Mouse (Mus musculus) heart, embryonic 11.5 days (tissue): ENCODE measurements at regions not wholly inside any gene's neighbourhood (a gene's known extent, or its start where the extent isn't known, plus 50 kb on each side); places are given as distances from the start of the nearest gene placed in this dataset.

Experiments used
- ATAC-seq: fragments of 200-750 bp; cut with Nextera tagmentation; replicated peaks from 2 replicates; pipeline ENCODE4 v1.8.0; 2017; ENCODE audit warnings: moderate library complexity; ENCODE audit not compliant: insufficient number of reproducible peaks, low FRiP score, low TSS enrichment
- H3K27ac ChIP-seq: fragments of 300-500 bp; sonication (generic); 2 replicates; pipeline ENCODE4 v1.5.1; 2014; ENCODE audit warnings: mild to moderate bottlenecking, low read depth, low read length
- H3K27me3 ChIP-seq: fragments of 300-500 bp; sonication (generic); 2 replicates; pipeline ENCODE4 v1.6.1; 2014; ENCODE audit warnings: mild to moderate bottlenecking, low read length, mixed read lengths; ENCODE audit not compliant: control insufficient read depth, insufficient read depth
- H3K36me3 ChIP-seq: fragments of 300-500 bp; sonication (generic); 2 replicates; pipeline ENCODE4 v1.6.1; 2014; ENCODE audit warnings: mild to moderate bottlenecking, low read length, moderate library complexity, mixed read lengths; ENCODE audit not compliant: control insufficient read depth, insufficient read depth
- H3K4me1 ChIP-seq: fragments of 300-500 bp; sonication (generic); 2 replicates; pipeline ENCODE4 v1.6.1; 2014; ENCODE audit warnings: low read length; ENCODE audit not compliant: control insufficient read depth, insufficient read depth
- H3K4me2 ChIP-seq: fragments of 300-500 bp; sonication (generic); 2 replicates; pipeline ENCODE4 v1.6.1; 2014; ENCODE audit warnings: mild to moderate bottlenecking, moderate library complexity
- H3K4me3 ChIP-seq: fragments of 300-500 bp; sonication (generic); 2 replicates; pipeline ENCODE4 v1.5.1; 2014; ENCODE audit warnings: low read depth, low read length
- H3K9ac ChIP-seq: fragments of 300-500 bp; sonication (generic); 2 replicates; pipeline ENCODE4 v1.6.1; 2014; ENCODE audit warnings: mild to moderate bottlenecking, low read depth, low read length, moderate library complexity
- H3K9me3 ChIP-seq: fragments of 300-500 bp; sonication (generic); replicated peaks from 2 replicates; pipeline ENCODE4 v1.6.1; 2016; ENCODE audit warnings: low read length; ENCODE audit not compliant: control insufficient read depth
- WGBS: fragments of 180-500 bp; shearing (Covaris S2); extraction: QIAGEN DNeasy Blood & Tissue Kit; methylation state at CpG from one replicate; pipeline ENCODE4 v1.1.7; 2014; ENCODE audit not compliant: insufficient replicate concordance; 5-methylcytosine and 5-hydroxymethylcytosine counted together

- no peak for ATAC-seq
- H3K36me3 ChIP-seq = no peaks in the 10 kb centered on the region
- H3K4me3 ChIP-seq = no peak overlapping the region
- H3K9me3 ChIP-seq = no peaks in the 10 kb centered on the region
- WGBS = 83% methylated on average over 4 of the region's 4 CpGs
- H3K27ac ChIP-seq = no peak overlapping the region
- no peak overlapping the region for H3K4me2 ChIP-seq
- no peak overlapping the region for H3K9ac ChIP-seq
- no peaks in the 10 kb centered on the region for H3K4me1 ChIP-seq
- no peaks in the 10 kb centered on the region for H3K27me3 ChIP-seq
Observed at GRCm38 (mm10) chr3:137129967-137130366, 210.9 kb upstream of the Emcn start.

- Histone ChIP-seq H3K27me3 (no peaks in the 10 kb centered on the region), H3K4me1 (no peaks in the 10 kb centered on the region), H3K27ac (no peak overlapping the region), H3K4me2 (no peak overlapping the region), H3K9ac (no peak overlapping the region), H3K9me3 (no peaks in the 10 kb centered on the region), H3K4me3 (no peak overlapping the region), H3K36me3 (no peaks in the 10 kb centered on the region)
- 45% methylated on average over 3 of the region's 3 CpGs for WGBS
- no peak for ATAC-seq
Observed at GRCm38 (mm10) chr3:137142041-137142440, 198.8 kb upstream of the Emcn start.

- H3K9me3 ChIP-seq = no peaks in the 10 kb centered on the region
- no peak overlapping the region for H3K4me3 ChIP-seq
- no peak for ATAC-seq
- H3K4me1 ChIP-seq = no peaks in the 10 kb centered on the region; the same call in 1 of the 2 replicates
- no peaks in the 10 kb centered on the region for H3K36me3 ChIP-seq
- H3K9ac ChIP-seq = no peak overlapping the region
- no peaks in the 10 kb centered on the region for H3K27me3 ChIP-seq
- H3K27ac ChIP-seq = no peak overlapping the region
- no peak overlapping the region for H3K4me2 ChIP-seq
Observed at GRCm38 (mm10) chr3:137146062-137146461, 194.8 kb upstream of the Emcn start.

- 76% methylated on average over 5 of the region's 5 CpGs for WGBS
- H3K4me3 ChIP-seq = no peak overlapping the region
- H3K9ac ChIP-seq = no peak overlapping the region
- H3K9me3 ChIP-seq = no peaks in the 10 kb centered on the region
- H3K4me1 ChIP-seq = no peaks in the 10 kb centered on the region; the same call in 1 of the 2 replicates
- no peak for ATAC-seq
- no peaks in the 10 kb centered on the region for H3K27me3 ChIP-seq
- H3K4me2 ChIP-seq = no peak overlapping the region
- H3K36me3 ChIP-seq = no peaks in the 10 kb centered on the region
- H3K27ac ChIP-seq = no peak overlapping the region
Observed at GRCm38 (mm10) chr3:137147405-137147804, 193.5 kb upstream of the Emcn start.

GRCm38 (mm10) chr3:137150414-137151010 is 190.4 kb upstream of the Emcn start:
- Histone ChIP-seq H3K36me3 (no peaks in the 10 kb centered on the region), H3K9ac (no peak overlapping the region), H3K4me1 (no peaks in the 10 kb centered on the region; the same call in 1 of the 2 replicates), H3K27ac (peak overlapping the region; percentile 54; the same call in 1 of the 2 replicates), H3K4me3 (no peak overlapping the region), H3K9me3 (no peaks in the 10 kb centered on the region), H3K4me2 (no peak overlapping the region), H3K27me3 (no peaks in the 10 kb centered on the region)
- 0 out of 2 replicates have a peak, but pooled peaks have one; percentile 49 for ATAC-seq
- WGBS = 53% methylated on average over 14 of the region's 14 CpGs

GRCm38 (mm10) chr3:137151431-137151830 is 189.4 kb upstream of the Emcn start:
- no peaks in the 10 kb centered on the region for H3K9me3 ChIP-seq
- H3K27me3 ChIP-seq = no peaks in the 10 kb centered on the region
- no peaks in the 10 kb centered on the region; the same call in 1 of the 2 replicates for H3K4me1 ChIP-seq
- no peak overlapping the region for H3K4me2 ChIP-seq
- H3K9ac ChIP-seq = no peak overlapping the region
- ATAC-seq = no peak
- H3K27ac ChIP-seq = no peak overlapping the region
- 86% methylated on average over 1 of the region's 1 CpGs for WGBS
- H3K36me3 ChIP-seq = no peaks in the 10 kb centered on the region
- H3K4me3 ChIP-seq = no peak overlapping the region

- Histone ChIP-seq H3K36me3 (no peaks in the 10 kb centered on the region), H3K4me1 (no peaks in the 10 kb centered on the region; the same call in 1 of the 2 replicates), H3K4me3 (no peak overlapping the region), H3K27ac (no peak overlapping the region), H3K4me2 (no peak overlapping the region), H3K9me3 (no peaks in the 10 kb centered on the region), H3K27me3 (no peaks in the 10 kb centered on the region), H3K9ac (no peak overlapping the region)
- 59% methylated on average over 6 of the region's 6 CpGs for WGBS
- ATAC-seq = no peak
Observed at GRCm38 (mm10) chr3:137153234-137153633, 187.6 kb upstream of the Emcn start.

- no peaks in the 10 kb centered on the region for H3K36me3 ChIP-seq
- no peaks in the 10 kb centered on the region for H3K27me3 ChIP-seq
- ATAC-seq = no peak
- no peak overlapping the region for H3K27ac ChIP-seq
- H3K4me1 ChIP-seq = no peaks in the 10 kb centered on the region; the same call in 1 of the 2 replicates
- H3K9me3 ChIP-seq = no peaks in the 10 kb centered on the region
- no peak overlapping the region for H3K4me2 ChIP-seq
- no peak overlapping the region for H3K9ac ChIP-seq
- H3K4me3 ChIP-seq = no peak overlapping the region
- 78% methylated on average over 9 of the region's 9 CpGs for WGBS
Observed at GRCm38 (mm10) chr3:137154200-137155042, 186.4 kb upstream of the Emcn start.
